Mouse (Mus musculus) ES-Bruce4 (cell line): Measurements from ENCODE around the gene Cda. TPM values are rescaled to one million over a fixed set of nuclear protein-coding genes. Genes with fewer than 3 reads are reported as not detected.

Experiments used
- H3K27ac ChIP-seq: 2 replicates; pipeline ENCODE4 v1.5.1; 2012; ENCODE audit warnings: low read length, inconsistent platforms; ENCODE audit not compliant: insufficient read depth
- H3K27me3 ChIP-seq: 2 replicates; pipeline ENCODE4 v1.6.1; 2012; ENCODE audit warnings: mild to moderate bottlenecking, low read length, inconsistent platforms; ENCODE audit not compliant: control insufficient read depth, poor library complexity, insufficient read depth, severe bottlenecking
- H3K36me3 ChIP-seq: 2 replicates; pipeline ENCODE4 v1.6.1; 2012; ENCODE audit warnings: inconsistent platforms, mild to moderate bottlenecking, low read length, moderate library complexity; ENCODE audit not compliant: control insufficient read depth, poor library complexity, insufficient read depth, severe bottlenecking
- H3K4me1 ChIP-seq: one replicate; pipeline ENCODE4 v1.8.1; 2011; ENCODE audit warnings: low read length; ENCODE audit not compliant: control insufficient read depth, insufficient read depth
- H3K4me3 ChIP-seq: 2 replicates; pipeline ENCODE4 v1.5.1; 2011; ENCODE audit warnings: low read depth, mild to moderate bottlenecking, low read length
- H3K9ac ChIP-seq: 2 replicates; pipeline ENCODE4 v1.6.1; 2012; ENCODE audit warnings: low read depth, mild to moderate bottlenecking, inconsistent platforms; ENCODE audit not compliant: poor library complexity, severe bottlenecking
- H3K9me3 ChIP-seq: replicated peaks from 2 replicates; pipeline ENCODE4 v1.6.1; 2012; ENCODE audit warnings: mild to moderate bottlenecking, low read length, inconsistent platforms; ENCODE audit not compliant: control insufficient read depth, poor library complexity, insufficient read depth, severe bottlenecking
- CTCF ChIP-seq: IDR thresholded peaks from one replicate; pipeline ENCODE4 v1.8.1; 2011; ENCODE audit warnings: low read depth, low read length
- EP300 ChIP-seq: IDR thresholded peaks from 2 replicates; pipeline ENCODE4 v1.6.1; 2011; ENCODE audit warnings: low read depth, low read length; ENCODE audit not compliant: insufficient read depth
- POLR2A ChIP-seq: IDR thresholded peaks from one replicate; pipeline ENCODE4 v1.8.1; 2011; ENCODE audit warnings: low read length; ENCODE audit not compliant: insufficient read depth
- polyA plus RNA-seq: library from polyadenylated mRNA; stranded (reverse); fragments of >200 nt; gene quantifications from 2 replicates; pipeline ENCODE4 v1.2.4, GENCODE M21; 2011; ENCODE audit warnings: low read depth; ENCODE audit not compliant: missing spikeins, insufficient read depth, insufficient read length

The Cda gene
- polyA plus RNA-seq, 1 experiment: 6.8 TPM

- H3K4me1 ChIP-seq: no peaks in the 10 kb centered on the region
- H3K36me3 ChIP-seq: no peaks in the 10 kb centered on the region
- TF ChIP-seq CTCF: no peak
- no peak for TF ChIP-seq POLR2A
- TF ChIP-seq EP300: no peak
- no peaks in the 10 kb centered on the region for H3K9me3 ChIP-seq
- H3K4me3 ChIP-seq: no peak overlapping the region
- H3K27me3 ChIP-seq: peaks cover 14% of the 10 kb centered on the region; the same call in 1 of the 2 replicates
- no peak overlapping the region for H3K9ac ChIP-seq
- H3K27ac ChIP-seq: no peak overlapping the region
These were observed 25.9 kb upstream of the Cda start for GRCm38 (mm10) chr4:138393703-138394102.

GRCm38 (mm10) chr4:138383789-138384188 is 16.0 kb upstream of the Cda start:
- TF ChIP-seq CTCF: no peak
- no peak for TF ChIP-seq EP300
- no peak for TF ChIP-seq POLR2A
- H3K36me3 ChIP-seq: no peaks in the 10 kb centered on the region

GRCm38 (mm10) chr4:138382462-138382861 is 14.7 kb upstream of the Cda start:
- Histone ChIP-seq H3K27ac (no peak overlapping the region), H3K4me1 (peaks cover 3% of the 10 kb centered on the region), H3K9ac (no peak overlapping the region), H3K36me3 (no peaks in the 10 kb centered on the region), H3K9me3 (no peaks in the 10 kb centered on the region), H3K4me3 (no peak overlapping the region), H3K27me3 (no peaks in the 10 kb centered on the region)
- TF ChIP-seq POLR2A (no peak), EP300 (no peak), CTCF (peak; percentile 68)

More at GRCm38 (mm10) chr4:138383789-138384188, 16.0 kb upstream of the Cda start:
- no peak overlapping the region for H3K27ac ChIP-seq
- no peaks in the 10 kb centered on the region for H3K27me3 ChIP-seq
- no peaks in the 10 kb centered on the region for H3K9me3 ChIP-seq
- peaks cover 3% of the 10 kb centered on the region for H3K4me1 ChIP-seq
- no peak overlapping the region for H3K4me3 ChIP-seq
- no peak overlapping the region for H3K9ac ChIP-seq

GRCm38 (mm10) chr4:138380132-138380689 is 12.4 kb upstream of the Cda start:
- Histone ChIP-seq H3K36me3 (no peaks in the 10 kb centered on the region), H3K27me3 (no peaks in the 10 kb centered on the region), H3K4me3 (no peak overlapping the region), H3K27ac (no peak overlapping the region), H3K4me1 (peaks cover 3% of the 10 kb centered on the region), H3K9me3 (no peaks in the 10 kb centered on the region), H3K9ac (no peak overlapping the region)
- no peak for TF ChIP-seq CTCF
- no peak for TF ChIP-seq EP300
- no peak for TF ChIP-seq POLR2A

DNA sequence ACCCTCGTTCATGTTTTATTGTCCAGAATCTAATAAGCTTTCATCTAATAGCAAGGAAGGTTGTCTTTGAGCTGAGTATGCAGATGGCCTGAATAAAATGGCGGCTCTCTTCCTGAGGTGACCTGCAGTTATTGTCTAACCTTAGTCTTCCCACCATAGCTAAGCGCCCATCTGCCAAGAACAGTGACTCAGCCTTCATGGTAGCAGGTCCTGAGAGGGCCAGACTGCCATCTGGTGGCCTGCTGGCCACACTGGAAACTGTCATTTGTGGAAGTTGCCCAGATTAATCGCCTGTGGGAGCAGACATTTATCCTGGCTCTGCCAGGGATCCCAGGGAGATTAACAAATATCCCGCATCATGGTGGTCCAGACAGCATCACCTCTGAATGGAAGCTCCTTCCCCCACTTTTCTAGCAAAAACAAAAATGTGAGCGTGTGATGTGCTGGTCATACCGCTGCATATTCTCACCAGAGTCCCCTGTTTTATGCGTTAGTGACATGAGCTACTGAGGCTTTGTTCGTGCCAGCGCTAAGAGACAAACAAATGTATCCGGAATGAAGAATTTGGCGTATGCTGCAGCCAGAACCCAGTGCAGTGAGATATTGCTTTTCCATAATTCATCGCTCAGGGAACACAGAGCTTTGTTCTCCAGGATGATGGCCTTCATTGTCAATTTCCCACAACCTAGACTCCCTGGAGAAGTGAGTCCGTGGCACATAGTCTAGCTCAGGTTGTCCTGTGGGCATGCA is 11.5 kb upstream of the Cda start:
- Histone ChIP-seq H3K27me3 (no peaks in the 10 kb centered on the region), H3K9ac (no peak overlapping the region), H3K9me3 (no peaks in the 10 kb centered on the region), H3K27ac (no peak overlapping the region), H3K36me3 (no peaks in the 10 kb centered on the region), H3K4me1 (peaks cover 3% of the 10 kb centered on the region), H3K4me3 (no peak overlapping the region)
- TF ChIP-seq EP300: 0 out of 2 replicates have a peak, but pooled peaks have one; percentile 22
- no peak for TF ChIP-seq POLR2A
- peak; percentile 89 for TF ChIP-seq CTCF

GRCm38 (mm10) chr4:138377526-138377925 is 9.7 kb upstream of the Cda start:
- no peak for TF ChIP-seq EP300
- TF ChIP-seq POLR2A: no peak
- TF ChIP-seq CTCF: no peak
- Histone ChIP-seq H3K27me3 (no peaks in the 10 kb centered on the region), H3K36me3 (no peaks in the 10 kb centered on the region), H3K4me3 (no peak overlapping the region), H3K9me3 (no peaks in the 10 kb centered on the region), H3K4me1 (no peaks in the 10 kb centered on the region), H3K9ac (no peak overlapping the region), H3K27ac (no peak overlapping the region)
